Mouse (Mus musculus) intestine, embryonic 16.5 days (tissue): ENCODE results near the gene Hist1h4h. TPM values are rescaled to one million over a fixed set of nuclear protein-coding genes. Genes with fewer than 3 reads are reported as not detected.
"Not testable (repeated sequence)": the region's sequence is repeated elsewhere in the genome, so short reads cannot be mapped to it uniquely, and the experiment has no call there.

Experiments
- ATAC-seq: fragments of 200-750 bp; cut with Nextera tagmentation; 2 replicates; pipeline ENCODE4 v1.8.0; 2017; ENCODE audit warnings: moderate TSS enrichment, moderate library complexity
- H3K27ac ChIP-seq: fragments of 300-500 bp; sonication (generic); 2 replicates; pipeline ENCODE4 v1.5.1; 2014; ENCODE audit warnings: mild to moderate bottlenecking, low read length
- H3K27me3 ChIP-seq: fragments of 300-500 bp; sonication (generic); replicated peaks from 2 replicates; pipeline ENCODE4 v1.6.1; 2014; ENCODE audit warnings: low read length, control low read depth, mixed read lengths; ENCODE audit not compliant: control insufficient read depth, insufficient read depth
- H3K36me3 ChIP-seq: fragments of 300-500 bp; sonication (generic); 2 replicates; pipeline ENCODE4 v1.6.1; 2014; ENCODE audit warnings: low read length, control low read depth; ENCODE audit not compliant: control insufficient read depth, insufficient read depth
- H3K4me1 ChIP-seq: fragments of 300-500 bp; sonication (generic); 2 replicates; pipeline ENCODE4 v1.6.1; 2014; ENCODE audit warnings: low read length, control low read depth, mixed read lengths; ENCODE audit not compliant: control insufficient read depth, insufficient read depth
- H3K4me2 ChIP-seq: fragments of 300-500 bp; sonication (generic); 2 replicates; pipeline ENCODE4 v1.6.1; 2014; ENCODE audit warnings: low read depth, low read length, control low read depth
- H3K4me3 ChIP-seq: fragments of 300-500 bp; sonication (generic); 2 replicates; pipeline ENCODE4 v1.5.1; 2014; ENCODE audit warnings: mild to moderate bottlenecking, low read length
- H3K9ac ChIP-seq: fragments of 300-500 bp; sonication (generic); 2 replicates; pipeline ENCODE4 v1.6.1; 2014; ENCODE audit warnings: low read depth, low read length
- H3K9me3 ChIP-seq: fragments of 300-500 bp; sonication (generic); 2 replicates; pipeline ENCODE4 v1.6.1; 2016; ENCODE audit warnings: low read length, control low read depth; ENCODE audit not compliant: control insufficient read depth
- WGBS: fragments of 180-500 bp; shearing (Covaris S2); extraction: QIAGEN DNeasy Blood & Tissue Kit; methylation state at CpG from one replicate; pipeline ENCODE4 v1.1.7; 2014; 5-methylcytosine and 5-hydroxymethylcytosine counted together
- polyA plus RNA-seq: library from polyadenylated mRNA; unstranded; fragments of >200 nt; fragmentation: Nextera tagmentation; extraction: Ambion mirVana; gene quantifications from 2 replicates; pipeline ENCODE4 v1.2.1, GENCODE M21; 2015

Hist1h4h gene
- polyA plus RNA-seq, 1 experiment from 2014 or later = 3.5 TPM

- peak overlapping the region; percentile 78 for H3K9ac ChIP-seq
- H3K27ac ChIP-seq = peak overlapping the region; percentile 97
- no peaks in the 10 kb centered on the region for H3K27me3 ChIP-seq
- H3K9me3 ChIP-seq = no peaks in the 10 kb centered on the region
- H3K4me3 ChIP-seq = peak overlapping the region; percentile 51
- peak; percentile 80 for ATAC-seq
- under 1% methylated on average over 18 of the region's 18 CpGs for WGBS
- H3K36me3 ChIP-seq = no peaks in the 10 kb centered on the region
- peak overlapping the region; percentile 83 for H3K4me2 ChIP-seq
- H3K4me1 ChIP-seq = peaks cover 7% of the 10 kb centered on the region
Measured at GRCm38 (mm10) chr13:23555839-23556416, 25.1 kb downstream of the Hist1h4h start.

- Histone ChIP-seq H3K9ac (peak overlapping the region; percentile 4; the same call in 1 of the 2 replicates), H3K4me2 (peak overlapping the region; percentile 5; the same call in 1 of the 2 replicates), H3K36me3 (no peaks in the 10 kb centered on the region), H3K4me1 (peaks cover 7% of the 10 kb centered on the region), H3K4me3 (no peak overlapping the region), H3K27ac (peak overlapping the region; percentile 65), H3K27me3 (no peaks in the 10 kb centered on the region), H3K9me3 (no peaks in the 10 kb centered on the region)
- ATAC-seq = no peak
- 66% methylated on average over 3 of the region's 3 CpGs for WGBS
Measured at GRCm38 (mm10) chr13:23556906-23557305, 26.1 kb downstream of the Hist1h4h start.

GRCm38 (mm10) chr13:23560699-23561098 lies 29.8 kb downstream of the Hist1h4h start:
- H3K4me2 ChIP-seq = 0 out of 2 replicates have a peak overlapping the region, but pooled peaks have one; percentile 16
- not testable (repeated sequence) for H3K4me3 ChIP-seq

GRCm38 (mm10) chr13:23561531-23561882 lies 30.7 kb downstream of the Hist1h4h start:
- H3K4me1 ChIP-seq, H3K27me3 ChIP-seq, ATAC-seq, H3K9me3 ChIP-seq, H3K36me3 ChIP-seq: not testable (repeated sequence)
- peak overlapping the region; percentile 96 for H3K27ac ChIP-seq
- peak overlapping the region; percentile 62 for H3K4me2 ChIP-seq
- H3K9ac ChIP-seq = 0 out of 2 replicates have a peak overlapping the region, but pooled peaks have one; percentile 60
- peak overlapping the region; percentile 45 for H3K4me3 ChIP-seq
- WGBS = 2% methylated on average over 2 of the region's 5 CpGs

More at GRCm38 (mm10) chr13:23560699-23561098, 29.8 kb downstream of the Hist1h4h start:
- 0 out of 2 replicates have a peak overlapping the region, but pooled peaks have one; percentile 23 for H3K27ac ChIP-seq
- not testable (repeated sequence) for H3K27me3 ChIP-seq, H3K9ac ChIP-seq, ATAC-seq, H3K4me1 ChIP-seq, H3K36me3 ChIP-seq, H3K9me3 ChIP-seq
- 20% methylated on average over 2 of the region's 2 CpGs for WGBS

GRCm38 (mm10) chr13:23561883-23562659 lies 31.2 kb downstream of the Hist1h4h start, which contains the start of gene Hist1h3e:
Gene Hist1h3e (minus strand): TSS chr13:23562369.
- not testable (repeated sequence) for H3K36me3 ChIP-seq, H3K27me3 ChIP-seq, H3K4me1 ChIP-seq, H3K9me3 ChIP-seq
- Histone ChIP-seq H3K4me3 (peak within 1 kb of the TSS; percentile 45), H3K27ac (peak within 1 kb of the TSS; percentile 96), H3K9ac (peak within 1 kb of the TSS; percentile 60), H3K4me2 (peak within 1 kb of the TSS; percentile 62)
- WGBS = under 1% methylated on average over 52 of the region's 67 CpGs
- peak; percentile 95 for ATAC-seq

GRCm38 (mm10) chr13:23562699-23563462 lies 32.0 kb downstream of the Hist1h4h start:
- H3K27ac ChIP-seq = peak overlapping the region; percentile 96
- H3K4me2 ChIP-seq = peak overlapping the region; percentile 62
- no peaks in the 10 kb centered on the region; the same call in 1 of the 2 replicates for H3K4me1 ChIP-seq
- ATAC-seq = peak; percentile 45
- H3K36me3 ChIP-seq = no peaks in the 10 kb centered on the region
- WGBS = 2% methylated on average over 18 of the region's 18 CpGs
- H3K27me3 ChIP-seq = no peaks in the 10 kb centered on the region
- H3K4me3 ChIP-seq = peak overlapping the region; percentile 45
- peak overlapping the region; percentile 60; the same call in 1 of the 2 replicates for H3K9ac ChIP-seq
- no peaks in the 10 kb centered on the region for H3K9me3 ChIP-seq

GRCm38 (mm10) chr13:23564482-23564881 lies 33.6 kb downstream of the Hist1h4h start:
- Histone ChIP-seq H3K4me1 (no peaks in the 10 kb centered on the region; the same call in 1 of the 2 replicates), H3K27me3 (no peaks in the 10 kb centered on the region), H3K4me2 (no peak overlapping the region), H3K9ac (no peak overlapping the region), H3K9me3 (no peaks in the 10 kb centered on the region), H3K36me3 (no peaks in the 10 kb centered on the region), H3K27ac (no peak overlapping the region), H3K4me3 (no peak overlapping the region)
- ATAC-seq = no peak
- 85% methylated on average over 2 of the region's 2 CpGs for WGBS

GRCm38 (mm10) chr13:23570261-23571021 lies 39.6 kb downstream of the Hist1h4h start:
- H3K4me1 ChIP-seq, H3K36me3 ChIP-seq, H3K27me3 ChIP-seq, ATAC-seq, H3K9me3 ChIP-seq: not testable (repeated sequence)
- Histone ChIP-seq H3K9ac (peak overlapping the region; percentile 64), H3K4me3 (peak overlapping the region; percentile 43), H3K27ac (peak overlapping the region; percentile 96), H3K4me2 (peak overlapping the region; percentile 56)
- WGBS = 2% methylated on average over 25 of the region's 41 CpGs
